Mouse (Mus musculus): Measurements from ENCODE around the gene Gal3st4. TPM values are rescaled to one million over a fixed set of nuclear protein-coding genes. Genes with fewer than 3 reads are reported as not detected.

Gene Gal3st4
- polyA plus RNA-seq (2012; rRNA removed) = 1.7 and 2.7 TPM in 2 replicates

GRCm38 (mm10) chr5:138272409-138272923 lies at the start of gene Gal3st4:
TSS of gene Gal3st4 (minus strand) at chr5:138272840.

GRCm38 (mm10) chr5:138279585-138280424 lies 7.2 kb upstream of the Gal3st4 start, which contains the start of the genes Gm43720, Gpc2 and Stag3:
TSS of gene Gm43720 (minus strand) at chr5:138279958.
TSS of gene Gpc2 (minus strand) at chr5:138280005.
TSS of gene Stag3 (plus strand) at chr5:138280240.

GRCm38 (mm10) chr5:138263260-138264206 lies 9.1 kb downstream of the Gal3st4 start, which contains the start of gene BC037034:
TSS of gene BC037034 (minus strand) at chr5:138264033.

GRCm38 (mm10) chr5:138255353-138256093 lies 17.1 kb downstream of the Gal3st4 start, which contains the start of gene Lamtor4:
TSS of gene Lamtor4 (plus strand) at chr5:138255482.

DNA sequence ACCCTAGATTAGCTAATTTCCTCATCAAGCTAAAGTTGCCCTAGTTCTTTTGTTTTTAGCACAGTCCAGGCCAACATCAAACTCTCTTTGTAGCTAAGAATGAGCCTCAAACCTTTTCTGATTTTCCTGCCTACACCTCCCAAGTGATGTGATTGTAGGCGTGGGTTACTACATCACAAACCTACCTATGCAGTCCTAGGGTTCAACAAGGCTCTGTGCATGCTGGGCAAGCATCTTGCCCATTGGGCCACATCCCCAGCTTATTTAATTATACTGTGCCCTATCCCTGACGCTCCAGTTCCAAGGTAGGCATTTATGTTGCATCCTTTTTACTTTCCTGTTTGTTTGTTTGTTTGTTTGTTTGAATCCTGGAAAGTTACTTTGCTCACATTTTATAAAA lies 46.9 kb downstream of the Gal3st4 start, which contains the start of gene Nxpe5:
Nxpe5 (plus strand) TSS at position 199 of the 400 bp plus-strand sequence.

Other genes with a start within 250 kb of the Gal3st4 start
- not detected in 2 replicates for gene Smok3c, start 219.6 kb downstream of the Gal3st4 start, polyA plus RNA-seq (2012; rRNA removed)
- gene Zkscan1, start 187.8 kb downstream of the Gal3st4 start, polyA plus RNA-seq (2012; rRNA removed) = 16.0 and 21.4 TPM in 2 replicates
- 60.7 and 72.1 TPM in 2 replicates for gene Zscan21, start 155.9 kb downstream of the Gal3st4 start, polyA plus RNA-seq (2012; rRNA removed)
- 15.0 and 20.4 TPM in 2 replicates for gene Zfp113, start 117.1 kb downstream of the Gal3st4 start, polyA plus RNA-seq (2012; rRNA removed)
- gene Cops6, start 111.8 kb downstream of the Gal3st4 start, polyA plus RNA-seq (2012; rRNA removed) = 98.2 and 167 TPM in 2 replicates
- gene Ap4m1, start 100.8 kb downstream of the Gal3st4 start, polyA plus RNA-seq (2012; rRNA removed) = 50.7 and 67.8 TPM in 2 replicates
- 257 and 285 TPM in 2 replicates for gene Mcm7, start 100.4 kb downstream of the Gal3st4 start, polyA plus RNA-seq (2012; rRNA removed)
- 79.7 and 99.7 TPM in 2 replicates for gene Taf6, start 85.4 kb downstream of the Gal3st4 start, polyA plus RNA-seq (2012; rRNA removed)
- gene Cnpy4, start 85.4 kb downstream of the Gal3st4 start, polyA plus RNA-seq (2012; rRNA removed) = 53.3 and 94.0 TPM in 2 replicates
- 7.2 and 12.9 TPM in 2 replicates for gene Mblac1, start 78.5 kb downstream of the Gal3st4 start, polyA plus RNA-seq (2012; rRNA removed)
- not detected in 2 replicates for gene Nxpe5, start 46.9 kb downstream of the Gal3st4 start, polyA plus RNA-seq (2012; rRNA removed)
- gene Lamtor4, start 17.4 kb downstream of the Gal3st4 start, polyA plus RNA-seq (2012; rRNA removed) = 73.2 and 79.4 TPM in 2 replicates
- gene BC037034, start 8.8 kb downstream of the Gal3st4 start, polyA plus RNA-seq (2012; rRNA removed) = 72.1 and 73.9 TPM in 2 replicates
- 0.26 and 0.72 TPM in 2 replicates for gene Gm43720, start 7.1 kb upstream of the Gal3st4 start, polyA plus RNA-seq (2012; rRNA removed)
- 304 and 321 TPM in 2 replicates for gene Gpc2, start 7.2 kb upstream of the Gal3st4 start, polyA plus RNA-seq (2012; rRNA removed)
- 6.9 and 11.9 TPM in 2 replicates for gene Stag3, start 7.4 kb upstream of the Gal3st4 start, polyA plus RNA-seq (2012; rRNA removed)
- 0.08 and 0.09 TPM in 2 replicates for gene Pvrig, start 69.1 kb upstream of the Gal3st4 start, polyA plus RNA-seq (2012; rRNA removed)
- gene Zfp157, start 168.6 kb upstream of the Gal3st4 start, polyA plus RNA-seq (2012; rRNA removed) = 26.5 and 34.9 TPM in 2 replicates